Mouse (Mus musculus): Measurements from ENCODE around the gene Atp2a1. TPM values are rescaled to one million over a fixed set of nuclear protein-coding genes. Genes with fewer than 3 reads are reported as not detected.

The Atp2a1 gene
- 0.33 TPM in 2 replicates for polyA plus RNA-seq (2016; fragmentation: Nextera tagmentation; extraction: Ambion mirVana)

GRCm38 (mm10) chr7:126463004-126463403 lies at the start of gene Atp2a1:
TSS of gene Atp2a1 (minus strand) at chr7:126463108.
- 53% methylated on average over 5 of the region's 5 CpGs for WGBS
- H3K4me3 ChIP-seq = no peak within 1 kb of the TSS
- peaks cover 27% of the 10 kb centered on the region for H3K36me3 ChIP-seq (replicated peaks)
- H3K27ac ChIP-seq = peak within 1 kb of the TSS; percentile 57; the same call in 1 of the 2 replicates
- H3K4me1 ChIP-seq = peaks cover 19% of the 10 kb centered on the region
- H3K27me3 ChIP-seq (ENCODE audit: poor library complexity, severe bottlenecking) = no peaks in the 10 kb centered on the region
- DNase-seq (ENCODE audit: extremely low spot score, low spot score) = no peak
- H3K9me3 ChIP-seq = no peaks in the 10 kb centered on the region

DNA sequence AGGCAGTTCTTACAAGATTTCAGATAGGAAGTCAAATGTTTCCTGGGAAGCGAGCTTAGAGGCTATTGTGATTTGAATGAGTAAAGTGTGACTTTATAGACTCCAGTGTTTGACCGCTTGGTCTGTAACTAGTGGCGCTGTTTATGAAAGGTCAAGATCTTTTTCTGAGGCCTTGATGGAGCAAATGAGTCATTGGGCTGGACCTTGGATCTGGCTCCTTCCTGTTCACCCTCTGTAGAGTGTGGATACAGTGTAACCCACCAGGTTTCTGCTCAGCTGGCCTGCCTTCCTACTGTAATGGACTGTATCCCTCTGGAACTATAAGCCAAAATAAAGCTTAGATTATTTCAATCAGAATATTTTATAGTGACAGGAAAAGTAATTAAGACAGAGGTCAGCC lies 48.4 kb upstream of the Atp2a1 start:
- Histone ChIP-seq H3K36me3 (replicated peaks) (no peaks in the 10 kb centered on the region), H3K27me3 (ENCODE audit: poor library complexity, severe bottlenecking) (no peaks in the 10 kb centered on the region), H3K9me3 (no peaks in the 10 kb centered on the region), H3K4me3 (no peak overlapping the region), H3K27ac (no peak overlapping the region), H3K4me1 (no peaks in the 10 kb centered on the region)
- 91% methylated on average over 3 of the region's 3 CpGs for WGBS
- DNase-seq (ENCODE audit: extremely low spot score, low spot score) = no peak

- peaks cover 7% of the 10 kb centered on the region for H3K4me1 ChIP-seq
- H3K4me3 ChIP-seq = no peak overlapping the region
- no peaks in the 10 kb centered on the region for H3K9me3 ChIP-seq
- WGBS = 89% methylated on average over 8 of the region's 8 CpGs
- H3K36me3 ChIP-seq (replicated peaks) = no peaks in the 10 kb centered on the region
- no peaks in the 10 kb centered on the region for H3K27me3 ChIP-seq (ENCODE audit: poor library complexity, severe bottlenecking)
- no peak for DNase-seq (ENCODE audit: extremely low spot score, low spot score)
- H3K27ac ChIP-seq = no peak overlapping the region
Measured at GRCm38 (mm10) chr7:126507126-126507778, 44.3 kb upstream of the Atp2a1 start.

DNA sequence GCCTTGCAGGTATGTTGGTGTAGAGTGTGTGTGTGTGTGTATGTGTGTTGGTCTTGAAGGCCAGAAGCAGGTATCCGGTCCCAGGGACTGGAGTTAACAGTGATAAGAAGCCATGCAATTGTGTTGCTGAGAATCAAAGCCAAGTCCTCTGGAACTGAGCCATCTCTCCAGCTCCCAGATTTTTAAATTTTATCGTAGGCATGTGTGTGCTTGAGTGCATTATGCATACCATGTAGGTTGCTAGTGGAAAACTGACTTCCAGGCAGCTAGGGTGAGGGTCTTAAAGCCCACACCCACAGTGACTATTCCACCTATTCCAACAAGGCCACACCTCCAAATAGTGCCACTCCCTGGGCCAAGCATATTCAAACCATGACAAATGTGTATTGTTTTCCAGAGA lies 42.0 kb upstream of the Atp2a1 start:
- peaks cover 17% of the 10 kb centered on the region for H3K4me1 ChIP-seq
- H3K27me3 ChIP-seq (ENCODE audit: poor library complexity, severe bottlenecking) = no peaks in the 10 kb centered on the region
- H3K36me3 ChIP-seq (replicated peaks) = peaks cover 15% of the 10 kb centered on the region
- 90% methylated on average over 2 of the region's 2 CpGs for WGBS
- H3K4me3 ChIP-seq = no peak overlapping the region
- H3K9me3 ChIP-seq = no peaks in the 10 kb centered on the region
- DNase-seq (ENCODE audit: extremely low spot score, low spot score) = no peak
- no peak overlapping the region for H3K27ac ChIP-seq

- Histone ChIP-seq H3K27me3 (ENCODE audit: poor library complexity, severe bottlenecking) (no peaks in the 10 kb centered on the region), H3K36me3 (replicated peaks) (peaks cover 30% of the 10 kb centered on the region), H3K9me3 (no peaks in the 10 kb centered on the region), H3K4me1 (peaks cover 17% of the 10 kb centered on the region), H3K27ac (peak within 1 kb of the TSS; percentile 98), H3K4me3 (peak within 1 kb of the TSS; percentile 80)
- DNase-seq (ENCODE audit: extremely low spot score, low spot score) = peak; percentile 99
- WGBS = under 1% methylated on average over 64 of the region's 72 CpGs
Measured at GRCm38 (mm10) chr7:126503273-126503878, 40.5 kb upstream of the Atp2a1 start, which contains the start of gene Atxn2l. TSS of gene Atxn2l (minus strand) at chr7:126503437.

DNA sequence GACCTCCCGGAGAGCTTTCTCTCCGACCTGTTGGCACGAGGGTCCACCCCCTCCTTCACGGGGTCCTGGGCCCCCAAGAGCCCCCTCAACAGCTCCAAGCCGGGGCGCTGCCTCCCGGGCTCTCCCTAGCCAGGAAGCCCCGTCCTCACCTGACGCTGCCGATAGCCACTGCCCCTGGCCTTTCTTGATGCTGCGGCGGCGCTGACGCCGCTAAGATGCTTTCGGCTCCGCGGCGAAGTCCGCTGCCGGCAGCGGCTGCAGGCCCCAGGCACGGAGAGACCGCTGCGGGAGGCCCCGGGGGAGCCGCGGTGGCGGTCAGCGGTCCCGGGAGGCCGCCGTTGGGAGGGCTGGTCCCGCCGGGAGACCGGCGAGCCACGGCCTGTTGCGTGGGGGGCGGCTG lies 39.8 kb upstream of the Atp2a1 start:
- Histone ChIP-seq H3K27ac (peak overlapping the region; percentile 98), H3K36me3 (replicated peaks) (peaks cover 37% of the 10 kb centered on the region), H3K4me1 (peaks cover 17% of the 10 kb centered on the region), H3K9me3 (no peaks in the 10 kb centered on the region), H3K27me3 (ENCODE audit: poor library complexity, severe bottlenecking) (no peaks in the 10 kb centered on the region), H3K4me3 (peak overlapping the region; percentile 80)
- WGBS = under 1% methylated on average over 39 of the region's 40 CpGs
- no peak for DNase-seq (ENCODE audit: extremely low spot score, low spot score)

DNA sequence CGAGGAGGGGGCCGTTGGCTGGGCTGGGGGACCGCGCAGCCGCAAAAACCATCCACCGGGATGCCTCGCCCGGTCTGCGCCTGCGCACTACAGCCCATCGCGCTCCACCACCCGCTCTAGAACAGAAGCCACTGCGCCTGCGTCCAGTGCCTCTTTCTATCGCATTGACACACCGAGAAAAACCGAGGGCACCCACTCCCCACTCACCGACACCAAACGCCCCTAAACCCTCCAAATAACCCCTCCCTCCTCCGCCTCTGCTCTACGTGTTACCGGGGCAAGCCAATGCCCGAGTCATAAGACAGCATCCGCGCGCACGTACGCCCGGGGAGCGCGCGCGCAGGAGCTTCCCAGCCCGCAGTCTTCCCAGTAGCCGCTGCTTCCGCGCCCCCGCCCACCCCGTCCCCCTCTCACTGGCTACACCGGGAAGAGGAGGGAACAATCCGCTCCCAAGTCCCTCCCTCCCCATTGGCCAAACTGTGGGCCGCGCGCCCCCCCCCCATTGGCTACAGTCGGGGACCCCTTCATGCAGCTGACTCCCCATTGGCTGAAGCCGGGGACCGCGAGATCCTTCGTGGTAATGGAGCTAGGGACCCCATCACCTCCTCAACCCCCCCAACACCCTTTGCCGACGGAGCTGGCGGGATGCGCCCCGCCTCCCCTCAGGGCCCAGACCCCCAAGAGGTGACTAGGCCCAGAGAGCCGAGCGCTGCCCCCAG lies 39.3 kb upstream of the Atp2a1 start:
- Histone ChIP-seq H3K36me3 (replicated peaks) (peaks cover 42% of the 10 kb centered on the region), H3K4me1 (peaks cover 17% of the 10 kb centered on the region), H3K27me3 (ENCODE audit: poor library complexity, severe bottlenecking) (no peaks in the 10 kb centered on the region), H3K4me3 (peak overlapping the region; percentile 80), H3K27ac (peak overlapping the region; percentile 98), H3K9me3 (no peaks in the 10 kb centered on the region)
- WGBS = under 1% methylated on average over 57 of the region's 57 CpGs
- peak; percentile 98 for DNase-seq (ENCODE audit: extremely low spot score, low spot score)

DNA sequence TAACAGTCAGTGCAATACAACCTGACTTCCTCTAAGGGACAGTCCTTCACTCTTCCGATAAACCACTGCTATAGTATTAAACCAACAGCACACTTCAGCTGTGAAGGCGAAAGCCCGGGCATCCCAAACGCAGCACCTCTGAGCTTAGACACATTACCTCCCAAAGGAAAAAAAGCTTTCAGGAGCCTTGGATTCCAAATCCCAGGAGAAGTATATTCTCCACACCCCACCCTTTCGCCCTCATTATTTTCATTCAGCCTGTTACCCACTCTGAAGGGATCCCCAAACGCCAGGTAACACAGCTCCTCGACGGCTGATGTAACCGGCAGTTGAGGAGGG lies 38.7 kb upstream of the Atp2a1 start:
- Histone ChIP-seq H3K27ac (peak overlapping the region; percentile 98), H3K9me3 (no peaks in the 10 kb centered on the region), H3K36me3 (replicated peaks) (peaks cover 48% of the 10 kb centered on the region), H3K27me3 (ENCODE audit: poor library complexity, severe bottlenecking) (no peaks in the 10 kb centered on the region), H3K4me3 (peak overlapping the region; percentile 80), H3K4me1 (peaks cover 17% of the 10 kb centered on the region)
- no peak for DNase-seq (ENCODE audit: extremely low spot score, low spot score)
- WGBS = 3% methylated on average over 9 of the region's 9 CpGs

- Histone ChIP-seq H3K4me1 (peaks cover 16% of the 10 kb centered on the region), H3K27me3 (ENCODE audit: poor library complexity, severe bottlenecking) (no peaks in the 10 kb centered on the region), H3K4me3 (no peak overlapping the region), H3K9me3 (no peaks in the 10 kb centered on the region), H3K36me3 (replicated peaks) (peaks cover 70% of the 10 kb centered on the region), H3K27ac (no peak overlapping the region)
- WGBS = 95% methylated on average over 7 of the region's 7 CpGs
- DNase-seq (ENCODE audit: extremely low spot score, low spot score) = no peak
Measured at GRCm38 (mm10) chr7:126499416-126499815, 36.5 kb upstream of the Atp2a1 start.

DNA sequence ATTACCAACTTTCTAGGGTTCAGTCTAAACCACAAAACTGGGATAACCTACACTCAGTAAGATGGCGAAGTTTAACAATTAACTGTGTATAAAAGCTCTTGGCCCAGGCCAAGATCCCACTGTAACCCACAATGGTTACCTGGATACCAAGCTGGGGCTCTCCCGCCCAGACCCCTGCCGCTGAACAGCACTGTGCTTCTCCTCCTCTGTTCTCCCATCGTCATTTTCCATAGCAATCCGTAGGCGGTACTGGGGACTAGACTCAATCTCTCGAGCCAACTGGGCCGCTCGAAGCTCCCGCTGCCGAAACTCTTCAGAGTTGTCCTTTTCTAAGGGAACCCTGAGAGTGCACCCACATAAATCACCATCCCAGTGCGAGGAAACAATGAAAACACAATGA lies 35.1 kb upstream of the Atp2a1 start:
- Histone ChIP-seq H3K36me3 (replicated peaks) (peaks cover 84% of the 10 kb centered on the region), H3K4me3 (no peak overlapping the region)
- 94% methylated on average over 12 of the region's 12 CpGs for WGBS

GRCm38 (mm10) chr7:126496475-126496874 lies 33.6 kb upstream of the Atp2a1 start:
- H3K36me3 ChIP-seq (replicated peaks) = peaks cover 99% of the 10 kb centered on the region
- H3K27me3 ChIP-seq (ENCODE audit: poor library complexity, severe bottlenecking) = no peaks in the 10 kb centered on the region
- no peak for DNase-seq (ENCODE audit: extremely low spot score, low spot score)
- WGBS = 90% methylated on average over 5 of the region's 5 CpGs
- no peaks in the 10 kb centered on the region for H3K9me3 ChIP-seq
- peaks cover 9% of the 10 kb centered on the region for H3K4me1 ChIP-seq
- no peak overlapping the region for H3K4me3 ChIP-seq
- no peak overlapping the region for H3K27ac ChIP-seq

More for the DNA sequence above, 35.1 kb upstream of the Atp2a1 start:
- H3K9me3 ChIP-seq = no peaks in the 10 kb centered on the region
- no peaks in the 10 kb centered on the region for H3K27me3 ChIP-seq (ENCODE audit: poor library complexity, severe bottlenecking)
- H3K27ac ChIP-seq = no peak overlapping the region
- no peak for DNase-seq (ENCODE audit: extremely low spot score, low spot score)
- peaks cover 9% of the 10 kb centered on the region for H3K4me1 ChIP-seq

DNA sequence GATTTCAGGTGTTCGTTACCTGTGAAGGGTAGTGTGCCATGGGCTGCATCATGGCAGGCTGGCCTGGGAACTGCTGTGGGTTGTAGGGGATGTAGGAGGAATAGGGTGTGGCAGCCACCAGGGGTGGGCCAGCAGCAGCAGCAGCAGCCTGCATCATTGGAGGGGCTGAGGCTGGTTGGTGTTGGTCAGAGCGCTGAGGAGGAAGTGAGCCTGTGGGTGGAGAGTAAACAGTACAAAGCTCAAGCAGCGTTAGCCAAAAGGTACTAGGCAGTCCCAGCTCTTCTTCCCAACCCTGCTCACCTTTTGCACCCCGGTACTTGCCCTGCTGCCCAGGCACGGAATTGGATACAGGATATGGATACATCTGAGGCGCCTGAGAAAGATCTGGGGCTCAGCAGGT lies 31.2 kb upstream of the Atp2a1 start:
- Histone ChIP-seq H3K36me3 (replicated peaks) (peaks cover 98% of the 10 kb centered on the region), H3K27ac (no peak overlapping the region), H3K4me1 (no peaks in the 10 kb centered on the region), H3K4me3 (no peak overlapping the region), H3K9me3 (no peaks in the 10 kb centered on the region), H3K27me3 (ENCODE audit: poor library complexity, severe bottlenecking) (no peaks in the 10 kb centered on the region)
- 93% methylated on average over 6 of the region's 6 CpGs for WGBS
- DNase-seq (ENCODE audit: extremely low spot score, low spot score) = no peak

DNA sequence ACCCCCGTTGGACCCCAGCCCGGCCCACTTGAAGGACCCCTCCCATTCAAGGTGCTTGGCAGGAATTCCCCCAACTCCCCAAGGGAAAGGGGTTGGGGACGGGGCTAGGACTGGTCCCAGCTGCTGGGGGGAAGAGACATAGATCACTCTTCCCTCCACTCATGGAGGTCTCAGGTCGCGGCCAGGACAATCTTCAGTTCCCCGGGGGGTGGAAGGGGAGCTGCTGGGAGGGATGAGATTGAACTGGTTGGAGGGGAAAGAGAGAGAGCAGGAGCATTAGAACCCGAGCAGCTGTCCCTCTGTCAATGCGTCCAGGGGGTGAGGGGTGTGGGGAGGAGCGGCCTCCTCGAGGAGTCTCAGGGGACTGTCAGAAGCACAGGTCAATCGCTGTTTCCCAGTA lies 29.1 kb upstream of the Atp2a1 start:
- Histone ChIP-seq H3K36me3 (replicated peaks) (peaks cover 85% of the 10 kb centered on the region), H3K9me3 (no peaks in the 10 kb centered on the region), H3K4me3 (no peak overlapping the region), H3K27me3 (ENCODE audit: poor library complexity, severe bottlenecking) (no peaks in the 10 kb centered on the region), H3K27ac (no peak overlapping the region), H3K4me1 (peaks cover 13% of the 10 kb centered on the region)
- no peak for DNase-seq (ENCODE audit: extremely low spot score, low spot score)
- 71% methylated on average over 11 of the region's 11 CpGs for WGBS
